Mouse (Mus musculus) liver, adult 2 months (tissue): ENCODE measurements around the gene Asic4.

ENCODE experiments used
- CTCF ChIP-seq: fragments of 200-500 bp; IDR thresholded peaks from 2 replicates; pipeline ENCODE4 v1.5.1; 2011; ENCODE audit warnings: low read depth, low read length, control low read depth
- POLR2A ChIP-seq: fragments of 200-500 bp; IDR thresholded peaks from 2 replicates; pipeline ENCODE4 v1.6.1; 2011; ENCODE audit warnings: low read length, control low read depth; ENCODE audit not compliant: insufficient read depth; ENCODE audit errors: extremely low read depth

DNA sequence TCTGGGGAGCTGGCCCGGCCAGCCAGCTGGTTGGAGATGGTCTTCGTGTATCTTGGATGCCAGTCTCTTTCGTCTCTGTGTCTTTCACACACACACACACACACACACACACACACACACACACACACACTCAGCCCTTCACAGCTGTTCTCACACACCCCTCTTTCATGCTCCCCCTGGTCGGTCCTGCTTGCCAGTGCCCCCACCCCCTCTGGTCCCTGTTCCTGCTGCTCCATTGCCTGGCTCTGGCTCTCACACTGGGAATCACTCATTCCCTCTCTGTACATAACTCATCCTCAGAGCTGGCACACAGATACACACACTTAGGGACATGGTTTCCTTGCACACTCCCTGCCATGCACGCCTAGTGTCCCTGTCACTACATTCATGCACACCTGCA lies 1.7 kb downstream of the Asic4 start:
- TF ChIP-seq CTCF: no peak
- no peak for TF ChIP-seq POLR2A
